Mouse (Mus musculus) heart, adult 9 months (tissue): ENCODE data around the gene Olfr1014.

Experiments used
- DNase-seq, 2 experiments: peaks; one replicate each; pipeline ENCODE4 v3.0.0; 2022; ENCODE audit warnings: low spot score in 2 of 2

Olfr1014 gene

GRCm38 (mm10) chr2:85772413-85772812, at the start of gene Olfr1014:
Olfr1014 (plus strand) TSS chr2:85772713.
- DNase-seq: no peak

GRCm38 (mm10) chr2:85725793-85726192, 46.7 kb upstream of the Olfr1014 start:
- no peak for DNase-seq

GRCm38 (mm10) chr2:85753822-85754221, 18.7 kb upstream of the Olfr1014 start:
- no peak for DNase-seq

GRCm38 (mm10) chr2:85762666-85763065, 9.8 kb upstream of the Olfr1014 start, which contains the start of gene Olfr1012:
Olfr1012 (minus strand) TSS chr2:85762766.
- DNase-seq: no peak

GRCm38 (mm10) chr2:85766798-85767197, 5.7 kb upstream of the Olfr1014 start, which contains the start of gene Olfr1013:
Olfr1013 (plus strand) TSS chr2:85767098.
- no peak for DNase-seq

GRCm38 (mm10) chr2:85781717-85782116, 9.2 kb downstream of the Olfr1014 start, which contains the start of gene Olfr1015:
Olfr1015 (plus strand) TSS chr2:85782017.
- no peak for DNase-seq

GRCm38 (mm10) chr2:85792331-85792730, 19.8 kb downstream of the Olfr1014 start:
- no peak for DNase-seq

GRCm38 (mm10) chr2:85802444-85802843, 29.9 kb downstream of the Olfr1014 start, which contains the start of gene Olfr1016:
Olfr1016 (minus strand) TSS chr2:85802544.
- no peak for DNase-seq

- DNase-seq: no peak
Observed at GRCm38 (mm10) chr2:85804501-85804900, 32.0 kb downstream of the Olfr1014 start.

- DNase-seq: no peak
Observed at GRCm38 (mm10) chr2:85818179-85818578, 45.7 kb downstream of the Olfr1014 start, which contains the start of gene Olfr1018. Olfr1018 (plus strand) TSS chr2:85818479.
